Mouse (Mus musculus): ENCODE results near the gene Gmeb1. TPM values are rescaled to one million over a fixed set of nuclear protein-coding genes. Genes with fewer than 3 reads are reported as not detected.
"Not testable (repeated sequence)": the region's sequence is repeated elsewhere in the genome, so short reads cannot be mapped to it uniquely, and the experiment has no call there.

The Gmeb1 gene
- polyA plus RNA-seq (2016; fragmentation: Nextera tagmentation; extraction: Ambion mirVana): 26.3 and 27.3 TPM in 2 replicates

DNA sequence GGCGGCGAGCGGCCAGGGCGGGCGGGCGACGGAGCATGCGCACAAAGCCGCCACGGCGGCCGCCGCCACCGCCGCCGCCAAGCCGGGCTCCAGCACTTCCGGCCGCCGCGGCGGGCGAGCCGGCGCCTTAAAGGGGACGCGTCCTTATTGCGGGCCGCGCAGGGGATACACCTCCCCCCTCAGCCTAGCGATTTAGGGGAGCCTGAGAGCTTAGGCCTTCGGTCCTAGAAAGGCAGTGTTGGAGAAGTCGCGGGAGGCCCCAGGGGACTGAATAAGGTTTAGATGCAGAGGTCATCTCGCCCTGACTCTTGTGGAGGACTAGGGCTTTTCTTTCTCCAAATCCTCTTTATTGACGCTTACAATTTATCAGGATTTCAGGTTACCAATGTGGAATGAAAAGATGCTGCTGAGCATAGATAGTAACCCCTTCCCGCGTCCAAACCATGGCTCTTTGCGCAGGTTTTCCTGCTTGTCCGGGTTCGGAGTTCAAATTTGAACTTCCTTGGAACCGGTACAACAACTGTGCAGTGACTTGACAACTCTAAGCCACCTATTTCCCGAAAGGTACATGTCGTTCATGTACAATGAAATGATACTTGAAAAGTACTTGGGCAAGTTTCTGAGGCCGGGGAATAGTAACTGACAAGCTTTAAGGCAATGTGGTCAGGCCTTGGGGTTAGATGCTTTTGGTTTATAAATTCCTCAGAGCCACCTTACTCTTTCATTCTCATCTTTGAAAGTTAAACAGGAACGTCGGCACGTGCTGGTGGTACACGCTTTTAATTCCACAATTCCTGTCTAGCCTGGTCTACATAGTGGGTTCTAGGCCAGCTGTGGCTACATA is at the start of gene Gmeb1:
Gmeb1 (minus strand) TSS at position 89 of the 844 bp plus-strand sequence.
- Histone ChIP-seq H3K9me3 (replicated peaks) (no peaks in the 10 kb centered on the region), H3K27ac (ENCODE audit: poor library complexity, severe bottlenecking) (peak within 1 kb of the TSS; percentile 98), H3K27me3 (replicated peaks) (no peaks in the 10 kb centered on the region), H3K4me3 (peak within 1 kb of the TSS; percentile 95), H3K4me1 (replicated peaks) (peaks cover 26% of the 10 kb centered on the region), H3K9ac (peak within 1 kb of the TSS; percentile 99), H3K36me3 (no peaks in the 10 kb centered on the region), H3K4me2 (peak within 1 kb of the TSS; percentile 92)
- 13% methylated on average over 48 of the region's 49 CpGs for WGBS
- ATAC-seq (ENCODE audit: insufficient number of reproducible peaks, low FRiP score): peak; percentile 90

- Histone ChIP-seq H3K4me1 (replicated peaks) (peaks cover 8% of the 10 kb centered on the region), H3K9me3 (replicated peaks) (no peaks in the 10 kb centered on the region), H3K4me2 (peak overlapping the region; percentile 84), H3K9ac (peak overlapping the region; percentile 88), H3K27me3 (replicated peaks) (no peaks in the 10 kb centered on the region), H3K36me3 (peaks cover 46% of the 10 kb centered on the region), H3K27ac (ENCODE audit: poor library complexity, severe bottlenecking) (peak overlapping the region; percentile 82), H3K4me3 (peak overlapping the region; percentile 72)
- WGBS: 32% methylated on average over 10 of the region's 10 CpGs
- ATAC-seq (ENCODE audit: insufficient number of reproducible peaks, low FRiP score): no peak
Measured at GRCm38 (mm10) chr4:132309849-132310472, 48.6 kb upstream of the Gmeb1 start.

- Histone ChIP-seq H3K27ac (ENCODE audit: poor library complexity, severe bottlenecking) (peak overlapping the region; percentile 82), H3K36me3 (peaks cover 46% of the 10 kb centered on the region), H3K9me3 (replicated peaks) (no peaks in the 10 kb centered on the region), H3K4me2 (peak overlapping the region; percentile 84), H3K4me1 (replicated peaks) (peaks cover 8% of the 10 kb centered on the region), H3K9ac (peak overlapping the region; percentile 88), H3K4me3 (peak overlapping the region; percentile 72), H3K27me3 (replicated peaks) (no peaks in the 10 kb centered on the region)
- no peak for ATAC-seq (ENCODE audit: insufficient number of reproducible peaks, low FRiP score)
- under 1% methylated on average over 15 of the region's 15 CpGs for WGBS
Measured at GRCm38 (mm10) chr4:132309140-132309848, 47.9 kb upstream of the Gmeb1 start.

DNA sequence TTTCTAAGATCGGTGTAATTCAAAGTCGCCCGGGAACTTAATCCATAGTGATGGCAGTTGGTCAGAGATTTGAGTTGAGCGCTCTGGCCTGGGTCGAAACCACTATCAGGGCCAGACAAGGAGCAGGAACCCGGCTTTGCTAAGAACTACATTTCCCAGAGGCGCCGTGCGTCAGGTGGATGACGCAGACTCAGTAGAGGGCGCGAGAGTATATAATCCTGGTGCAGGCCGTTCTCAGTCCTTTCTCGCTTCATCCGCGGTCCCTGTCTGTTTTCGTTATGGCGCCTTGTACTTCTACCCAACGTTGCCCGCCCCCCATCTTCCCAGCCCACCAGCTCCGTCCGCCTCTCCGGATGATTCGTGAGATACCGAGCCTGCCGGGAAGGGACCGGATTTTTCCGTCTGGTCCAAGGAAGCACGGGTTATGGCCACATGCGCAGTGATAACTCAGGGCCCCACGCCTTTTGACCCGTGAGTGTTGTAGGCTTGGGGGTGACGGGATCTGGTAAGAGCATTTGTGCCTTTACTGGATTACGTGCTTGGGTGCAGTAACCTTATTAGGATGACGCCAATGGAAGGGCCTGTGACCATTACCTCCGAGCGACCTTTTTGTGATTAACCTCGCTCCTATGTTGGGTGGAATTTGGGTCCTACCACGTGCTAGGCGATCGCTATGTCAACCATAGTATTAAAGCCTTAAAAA is 47.2 kb upstream of the Gmeb1 start:
- H3K4me2 ChIP-seq: peak overlapping the region; percentile 84
- under 1% methylated on average over 41 of the region's 41 CpGs for WGBS
- peak overlapping the region; percentile 72 for H3K4me3 ChIP-seq

DNA sequence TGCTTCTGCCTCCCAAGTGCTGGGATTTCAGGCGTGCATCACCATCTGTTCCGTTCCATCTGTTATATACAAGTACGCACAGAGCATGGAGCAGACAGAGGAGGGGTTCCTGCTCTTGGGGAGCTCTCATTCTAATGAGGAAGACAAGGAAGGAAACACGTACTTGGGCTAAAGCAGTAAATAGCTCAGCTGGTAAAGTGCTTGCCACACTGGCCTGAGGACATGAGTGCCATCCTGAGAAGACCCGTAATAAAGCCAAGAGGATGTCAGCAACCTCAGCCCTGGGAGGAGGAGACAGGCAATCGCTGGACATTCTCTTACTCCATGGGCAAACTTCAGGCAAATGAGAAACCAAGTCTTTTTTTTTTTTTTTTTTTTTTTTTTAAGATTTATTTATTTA is 44.6 kb upstream of the Gmeb1 start:
- ATAC-seq (ENCODE audit: insufficient number of reproducible peaks, low FRiP score): no peak
- Histone ChIP-seq H3K4me3 (no peak overlapping the region), H3K4me1 (replicated peaks) (peaks cover 23% of the 10 kb centered on the region), H3K27me3 (replicated peaks) (no peaks in the 10 kb centered on the region), H3K9ac (no peak overlapping the region), H3K9me3 (replicated peaks) (no peaks in the 10 kb centered on the region), H3K27ac (ENCODE audit: poor library complexity, severe bottlenecking) (no peak overlapping the region), H3K36me3 (peaks cover 16% of the 10 kb centered on the region), H3K4me2 (no peak overlapping the region)
- 77% methylated on average over 6 of the region's 6 CpGs for WGBS

More for the DNA sequence above, 47.2 kb upstream of the Gmeb1 start:
- peak; percentile 94 for ATAC-seq (ENCODE audit: insufficient number of reproducible peaks, low FRiP score)
- H3K27me3 ChIP-seq (replicated peaks): no peaks in the 10 kb centered on the region
- H3K4me1 ChIP-seq (replicated peaks): peaks cover 8% of the 10 kb centered on the region
- peak overlapping the region; percentile 82 for H3K27ac ChIP-seq (ENCODE audit: poor library complexity, severe bottlenecking)
- H3K9me3 ChIP-seq (replicated peaks): no peaks in the 10 kb centered on the region
- peaks cover 39% of the 10 kb centered on the region for H3K36me3 ChIP-seq
- H3K9ac ChIP-seq: peak overlapping the region; percentile 88

DNA sequence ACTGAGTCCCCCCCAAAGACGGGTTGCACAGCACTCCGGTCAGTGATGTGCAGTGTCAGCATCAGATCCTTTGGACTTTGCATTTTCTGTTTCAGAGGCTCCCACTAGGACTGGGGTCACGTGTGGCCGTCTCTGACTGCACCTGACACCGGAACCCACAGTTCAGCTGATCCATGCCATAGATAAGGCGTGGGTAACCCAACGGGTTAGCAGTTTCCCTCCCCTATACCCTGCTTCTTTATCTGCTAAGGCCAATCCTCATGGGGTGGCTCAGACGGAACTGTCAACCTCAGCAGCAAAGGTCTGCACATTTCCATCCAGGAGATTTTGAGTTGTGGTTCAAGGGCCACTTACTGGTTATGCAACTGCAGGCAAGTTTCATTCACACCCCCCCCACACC is 43.9 kb upstream of the Gmeb1 start:
- WGBS: 70% methylated on average over 8 of the region's 8 CpGs
- H3K4me2 ChIP-seq: no peak overlapping the region
- ATAC-seq (ENCODE audit: insufficient number of reproducible peaks, low FRiP score): no peak

GRCm38 (mm10) chr4:132303484-132303883 is 42.1 kb upstream of the Gmeb1 start:
- Histone ChIP-seq H3K4me3 (peak overlapping the region; percentile 63), H3K4me1 (replicated peaks) (peaks cover 15% of the 10 kb centered on the region), H3K4me2 (peak overlapping the region; percentile 90), H3K9ac (peak overlapping the region; percentile 77; the same call in 1 of the 2 replicates)
- not testable (repeated sequence) for H3K27me3 ChIP-seq (replicated peaks); H3K27ac ChIP-seq (ENCODE audit: poor library complexity, severe bottlenecking); H3K9me3 ChIP-seq (replicated peaks); H3K36me3 ChIP-seq; ATAC-seq (ENCODE audit: insufficient number of reproducible peaks, low FRiP score)
- WGBS: 39% methylated on average over 6 of the region's 6 CpGs

More for the DNA sequence above, 43.9 kb upstream of the Gmeb1 start:
- H3K27me3 ChIP-seq (replicated peaks): no peaks in the 10 kb centered on the region
- no peak overlapping the region for H3K27ac ChIP-seq (ENCODE audit: poor library complexity, severe bottlenecking)
- H3K36me3 ChIP-seq: peaks cover 9% of the 10 kb centered on the region
- no peaks in the 10 kb centered on the region for H3K9me3 ChIP-seq (replicated peaks)
- H3K4me3 ChIP-seq: no peak overlapping the region
- peaks cover 23% of the 10 kb centered on the region for H3K4me1 ChIP-seq (replicated peaks)
- H3K9ac ChIP-seq: no peak overlapping the region

- ATAC-seq (ENCODE audit: insufficient number of reproducible peaks, low FRiP score): peak; percentile 69
- WGBS: 3% methylated on average over 31 of the region's 31 CpGs
- H3K9ac ChIP-seq: peak within 1 kb of the TSS; percentile 77
Measured at GRCm38 (mm10) chr4:132302939-132303479, 41.6 kb upstream of the Gmeb1 start, which contains the start of gene Rab42. TSS of gene Rab42 (minus strand) at chr4:132303385.

DNA sequence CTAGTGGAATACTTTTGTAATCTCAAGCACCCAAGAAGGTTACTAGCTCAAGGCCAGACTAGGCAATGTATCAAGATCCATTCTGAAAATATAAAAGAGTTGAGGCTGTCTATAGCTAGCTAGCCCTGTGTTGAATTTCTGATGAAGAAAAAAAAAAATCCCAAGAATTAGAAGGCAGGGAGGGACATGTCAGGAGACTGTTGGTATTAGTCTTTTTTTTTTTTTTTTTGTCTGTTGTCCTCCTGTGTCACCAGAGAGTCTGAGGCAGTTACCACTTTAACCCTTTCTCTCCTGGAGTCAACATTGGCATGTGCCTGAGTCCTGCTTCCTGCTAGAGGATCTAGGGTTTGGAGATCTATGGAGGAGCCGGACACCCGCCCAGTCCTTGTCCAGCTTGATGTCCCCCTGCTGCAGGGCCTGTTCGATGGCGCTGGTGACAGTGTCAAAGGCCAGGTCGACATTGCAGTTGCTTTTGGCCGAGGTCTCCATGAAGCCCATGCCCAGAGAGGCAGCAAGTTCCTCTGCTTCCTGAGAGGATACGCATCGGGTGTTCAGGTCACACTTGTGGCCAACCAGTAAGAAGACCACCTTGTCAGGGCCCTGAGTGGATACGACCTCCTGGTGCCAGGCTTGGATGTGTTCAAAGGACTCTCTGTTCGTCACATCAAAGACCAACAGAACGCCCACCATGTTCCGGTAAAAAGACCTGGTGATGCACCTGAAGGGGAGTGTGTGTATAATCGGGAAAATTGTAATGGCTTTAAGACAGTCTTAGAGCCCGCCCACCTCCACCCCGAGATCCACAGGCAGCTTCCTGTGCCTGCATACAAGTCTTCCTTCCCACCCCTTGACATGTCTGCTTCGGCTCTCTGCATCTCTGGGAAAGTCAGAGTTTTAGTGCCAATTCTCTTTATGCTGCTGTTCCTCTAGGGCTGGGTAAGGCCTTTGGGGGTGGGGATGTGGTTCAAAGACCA is 40.9 kb upstream of the Gmeb1 start:
- no peak for ATAC-seq (ENCODE audit: insufficient number of reproducible peaks, low FRiP score)
- no peaks in the 10 kb centered on the region for H3K36me3 ChIP-seq
- H3K9me3 ChIP-seq (replicated peaks): no peaks in the 10 kb centered on the region
- WGBS: 65% methylated on average over 16 of the region's 16 CpGs
- peak overlapping the region; percentile 77 for H3K9ac ChIP-seq
- H3K4me1 ChIP-seq (replicated peaks): peaks cover 15% of the 10 kb centered on the region
- H3K27me3 ChIP-seq (replicated peaks): no peaks in the 10 kb centered on the region
- H3K4me2 ChIP-seq: peak overlapping the region; percentile 90
- H3K4me3 ChIP-seq: peak overlapping the region; percentile 63
- H3K27ac ChIP-seq (ENCODE audit: poor library complexity, severe bottlenecking): no peak overlapping the region

More at GRCm38 (mm10) chr4:132302939-132303479, 41.6 kb upstream of the Gmeb1 start, which contains the start of gene Rab42:
- peaks cover 15% of the 10 kb centered on the region for H3K4me1 ChIP-seq (replicated peaks)
- H3K4me3 ChIP-seq: peak within 1 kb of the TSS; percentile 63
- H3K36me3 ChIP-seq: no peaks in the 10 kb centered on the region
- no peaks in the 10 kb centered on the region for H3K9me3 ChIP-seq (replicated peaks)
- H3K4me2 ChIP-seq: peak within 1 kb of the TSS; percentile 90
- no peaks in the 10 kb centered on the region for H3K27me3 ChIP-seq (replicated peaks)
- no peak within 1 kb of the TSS for H3K27ac ChIP-seq (ENCODE audit: poor library complexity, severe bottlenecking)

All from heart, embryonic 12.5 days (tissue).